Mouse (Mus musculus) heart, adult 2 months (tissue): ENCODE measurements at regions not wholly inside any gene's neighbourhood (a gene's known extent, or its start where the extent isn't known, plus 50 kb on each side); places are given as distances from the start of the nearest gene placed in this dataset.

ENCODE experiments used
- DNase-seq, 2 experiments: peaks; one replicate each; pipeline ENCODE4 v3.0.0; 2021
- H3K27ac ChIP-seq: fragments of 200-600 bp; 2 replicates; pipeline ENCODE4 v1.8.1; 2022
- H3K27me3 ChIP-seq: fragments of 200-500 bp; 2 replicates; pipeline ENCODE4 v1.6.1; 2012; ENCODE audit warnings: mild to moderate bottlenecking, low read length, inconsistent platforms, mixed read lengths; ENCODE audit not compliant: control insufficient read depth, insufficient read depth
- H3K36me3 ChIP-seq: fragments of 200-500 bp; 2 replicates; pipeline ENCODE4 v1.6.1; 2012; ENCODE audit warnings: low read length, inconsistent platforms; ENCODE audit not compliant: control insufficient read depth, insufficient read depth
- H3K4me1 ChIP-seq: fragments of 200-500 bp; 2 replicates; pipeline ENCODE4 v1.6.1; 2011; ENCODE audit warnings: low read length; ENCODE audit not compliant: control insufficient read depth, insufficient read depth
- H3K4me3 ChIP-seq: fragments of 200-600 bp; 2 replicates; pipeline ENCODE4 v1.8.1; 2022
- H3K79me2 ChIP-seq: fragments of 200-500 bp; replicated peaks from 2 replicates; pipeline ENCODE4 v1.6.1; 2012; ENCODE audit warnings: mild to moderate bottlenecking, inconsistent platforms, low read length, moderate library complexity, mixed read lengths; ENCODE audit not compliant: control insufficient read depth, insufficient read depth
- H3K9ac ChIP-seq: fragments of 200-500 bp; 2 replicates; pipeline ENCODE4 v1.6.1; 2012; ENCODE audit warnings: low read depth, mild to moderate bottlenecking, control low read depth, inconsistent platforms, low read length, mixed read lengths
- CTCF ChIP-seq: fragments of 200-600 bp; IDR thresholded peaks from 2 replicates; pipeline ENCODE4 v1.8.1; 2022; ENCODE audit warnings: antibody characterized with exemption, mild to moderate bottlenecking, moderate library complexity
- EP300 ChIP-seq: fragments of 200-500 bp; IDR thresholded peaks from 2 replicates; pipeline ENCODE4 v1.6.1; 2011; ENCODE audit warnings: low read depth, low read length, control low read depth; ENCODE audit not compliant: insufficient read depth
- POLR2A ChIP-seq: fragments of 200-500 bp; IDR thresholded peaks from 2 replicates; pipeline ENCODE4 v1.6.1; 2011; ENCODE audit warnings: mild to moderate bottlenecking, low read depth, low read length, control low read depth; ENCODE audit not compliant: insufficient read depth
- WGBS: fragments of 180-500 bp; shearing (Covaris S2); methylation state at CpG from one replicate; pipeline ENCODE4 v1.1.7; 2018; 5-methylcytosine and 5-hydroxymethylcytosine counted together
- intact Hi-C: fragments of 180-260 bp; cut with DNase I; formaldehyde crosslinking; loops from one replicate; pipeline ENCODE4 v1.15.1; 2025
- microRNA-seq, 2 experiments: library from miRNA; unstranded; fragments of <30 nt; microRNA quantifications; one replicate each; pipeline ENCODE4 v1.2.0; 2021

GRCm38 (mm10) chr5:120368797-120369196 lies 62.7 kb upstream of the Lhx5 start:
- TF ChIP-seq EP300 = no peak
- TF ChIP-seq POLR2A = no peak
- TF ChIP-seq CTCF = no peak
- 93% methylated on average over 1 of the region's 1 CpGs for WGBS
- no peaks in the 10 kb centered on the region for H3K27me3 ChIP-seq
- H3K79me2 ChIP-seq = no peaks in the 10 kb centered on the region
- H3K27ac ChIP-seq = no peak overlapping the region
- H3K4me3 ChIP-seq = no peak overlapping the region
- no peak overlapping the region for H3K9ac ChIP-seq
- no peak for DNase-seq
- no peaks in the 10 kb centered on the region for H3K36me3 ChIP-seq
- no peaks in the 10 kb centered on the region for H3K4me1 ChIP-seq
- intact Hi-C loops = no loop called here

- no peaks in the 10 kb centered on the region for H3K4me1 ChIP-seq
- WGBS = 9% methylated on average over 15 of the region's 15 CpGs
- no peak overlapping the region for H3K9ac ChIP-seq
- TF ChIP-seq POLR2A = no peak
- no peak for TF ChIP-seq EP300
- intact Hi-C loops = no loop called here
- H3K27me3 ChIP-seq = no peaks in the 10 kb centered on the region
- no peak overlapping the region for H3K27ac ChIP-seq
- DNase-seq = no peak
- H3K79me2 ChIP-seq = no peaks in the 10 kb centered on the region
- H3K36me3 ChIP-seq = no peaks in the 10 kb centered on the region
- no peak overlapping the region for H3K4me3 ChIP-seq
Measured at GRCm38 (mm10) chr5:120371176-120371819, 60.2 kb upstream of the Lhx5 start.

- Histone ChIP-seq H3K79me2 (no peaks in the 10 kb centered on the region), H3K4me1 (no peaks in the 10 kb centered on the region), H3K4me3 (no peak overlapping the region), H3K36me3 (no peaks in the 10 kb centered on the region), H3K27ac (no peak overlapping the region), H3K27me3 (no peaks in the 10 kb centered on the region), H3K9ac (no peak overlapping the region)
- DNase-seq = no peak
- 80% methylated on average over 7 of the region's 7 CpGs for WGBS
- intact Hi-C loops = no loop called here
- TF ChIP-seq POLR2A = no peak
- TF ChIP-seq CTCF = no peak
- no peak for TF ChIP-seq EP300
Measured at GRCm38 (mm10) chr5:120373426-120373825, 58.1 kb upstream of the Lhx5 start.

Small RNA genes lying in the stretch of these regions (microRNA-seq; reads per million reads assigned to microRNA genes)
- gene Gm26474 = 0 reads per million in 2 experiments
